Mouse (Mus musculus): ENCODE data around the gene Fhl3.

DNA sequence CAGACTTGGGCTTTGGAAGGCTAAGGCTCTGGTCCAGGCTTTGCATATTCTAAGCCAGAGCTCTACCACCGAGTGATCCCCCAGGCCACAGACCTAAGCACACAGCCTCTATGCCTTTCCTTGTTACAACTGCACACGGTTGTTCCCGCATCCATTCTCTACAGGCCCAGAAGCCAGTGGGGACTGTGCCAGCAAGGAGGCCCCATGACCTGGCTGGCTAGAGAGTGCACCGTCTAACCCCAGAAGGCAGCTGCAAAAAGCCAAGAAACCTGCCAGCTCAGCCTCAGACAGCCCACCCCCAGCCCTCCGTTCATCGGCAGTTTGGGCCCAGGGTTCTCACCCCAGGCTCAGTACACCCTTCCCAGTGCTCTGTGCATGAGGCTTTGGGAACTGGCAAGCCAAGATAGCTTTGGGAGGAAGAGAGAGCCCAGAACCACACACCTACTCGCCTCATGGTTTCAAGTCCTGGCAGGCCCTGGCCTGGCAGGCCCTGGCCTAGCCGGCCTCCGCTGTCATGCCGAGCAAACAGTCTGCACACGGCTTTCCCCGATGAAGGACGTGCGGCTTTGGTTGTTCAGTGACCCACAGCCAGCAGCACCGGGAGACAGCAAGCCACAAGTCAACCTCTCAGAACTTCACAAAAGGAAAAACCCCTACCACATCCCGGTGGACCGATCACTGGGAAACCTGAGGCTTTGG is 26.0 kb upstream of the Fhl3 start:
- TF ChIP-seq POLR2A (IDR thresholded peaks at IDR 0.05; ENCODE audit: borderline replicate concordance, insufficient read depth, low read length) (no peak), CTCF (IDR thresholded peaks at IDR 0.05; ENCODE audit: borderline replicate concordance, insufficient read depth, low read depth, low read length) (no peak)
